Mouse (Mus musculus) embryonic fibroblast, embryonic 13.5 days (primary cell): ENCODE measurements at regions not wholly inside any gene's neighbourhood (a gene's known extent, or its start where the extent isn't known, plus 50 kb on each side); places are given as distances from the start of the nearest gene placed in this dataset.

ENCODE experiments used
- CTCF ChIP-seq: IDR thresholded peaks from 2 replicates; pipeline ENCODE4 v1.5.1; 2011; ENCODE audit warnings: mild to moderate bottlenecking, control low read depth, low read length, moderate library complexity, borderline replicate concordance; ENCODE audit not compliant: insufficient read depth
- POLR2A ChIP-seq: IDR thresholded peaks from 2 replicates; pipeline ENCODE4 v1.6.1; 2011; ENCODE audit warnings: low read depth, mild to moderate bottlenecking, control low read depth, low read length, moderate library complexity

DNA sequence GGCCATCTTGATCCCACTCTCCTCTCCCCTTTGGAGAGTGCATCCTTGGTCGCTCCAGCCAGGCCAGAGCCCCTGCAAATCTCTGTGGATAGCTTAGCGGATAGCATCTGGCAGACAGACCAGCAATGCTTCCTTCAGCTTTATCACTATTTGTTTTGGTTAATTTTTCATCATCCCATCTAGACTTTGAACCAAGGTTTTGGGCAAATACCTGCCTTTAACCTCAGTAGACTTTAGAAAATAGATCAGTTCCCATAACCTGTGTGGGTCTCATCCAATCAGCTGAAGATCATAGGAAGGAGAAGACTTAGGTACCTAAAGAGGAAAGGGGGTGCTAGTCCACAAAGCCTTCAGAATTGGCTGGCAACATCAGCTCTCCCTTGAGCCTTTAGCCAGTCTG is 327.2 kb upstream of the Gm10131 start:
- no peak for TF ChIP-seq CTCF
- TF ChIP-seq POLR2A, result no peak
